Mouse (Mus musculus) liver, embryonic 12.5 days (tissue): ENCODE measurements around the gene Plcb4. TPM values are rescaled to one million over a fixed set of nuclear protein-coding genes. Genes with fewer than 3 reads are reported as not detected.

Source experiments
- ATAC-seq: fragments of 200-750 bp; cut with Nextera tagmentation; 2 replicates; pipeline ENCODE4 v1.8.0; 2017; ENCODE audit warnings: moderate number of reproducible peaks, mild to moderate bottlenecking, moderate library complexity
- H3K27ac ChIP-seq: fragments of 300-500 bp; sonication (generic); 2 replicates; pipeline ENCODE4 v1.5.1; 2016; ENCODE audit warnings: mild to moderate bottlenecking
- H3K27me3 ChIP-seq: fragments of 300-500 bp; sonication (generic); replicated peaks from 2 replicates; pipeline ENCODE4 v1.6.1; 2016; ENCODE audit warnings: mild to moderate bottlenecking, moderate library complexity
- H3K36me3 ChIP-seq: fragments of 300-500 bp; sonication (generic); 2 replicates; pipeline ENCODE4 v1.6.1; 2016; ENCODE audit warnings: mild to moderate bottlenecking, moderate library complexity
- H3K4me1 ChIP-seq: fragments of 300-500 bp; sonication (generic); 2 replicates; pipeline ENCODE4 v1.6.1; 2016
- H3K4me2 ChIP-seq: fragments of 300-500 bp; sonication (generic); 2 replicates; pipeline ENCODE4 v1.6.1; 2016; ENCODE audit warnings: mild to moderate bottlenecking, moderate library complexity
- H3K4me3 ChIP-seq: fragments of 300-500 bp; sonication (generic); 2 replicates; pipeline ENCODE4 v1.5.1; 2016; ENCODE audit warnings: mild to moderate bottlenecking, moderate library complexity
- H3K9ac ChIP-seq: fragments of 300-500 bp; sonication (generic); 2 replicates; pipeline ENCODE4 v1.6.1; 2016; ENCODE audit warnings: mild to moderate bottlenecking, moderate library complexity
- H3K9me3 ChIP-seq: fragments of 300-500 bp; sonication (generic); replicated peaks from 2 replicates; pipeline ENCODE4 v1.6.1; 2016; ENCODE audit warnings: mild to moderate bottlenecking, moderate library complexity
- WGBS: fragments of 180-500 bp; shearing (Covaris S2); methylation state at CpG from one replicate; pipeline ENCODE4 v1.1.7; 2016; ENCODE audit not compliant: insufficient replicate concordance; 5-methylcytosine and 5-hydroxymethylcytosine counted together
- polyA plus RNA-seq: library from polyadenylated mRNA; unstranded; fragments of >200 nt; fragmentation: Nextera tagmentation; extraction: Ambion mirVana; gene quantifications from 2 replicates; pipeline ENCODE4 v1.2.1, GENCODE M21; 2016

Gene Plcb4
- polyA plus RNA-seq, 1 experiment from 2014 or later, result 5.8 TPM

DNA sequence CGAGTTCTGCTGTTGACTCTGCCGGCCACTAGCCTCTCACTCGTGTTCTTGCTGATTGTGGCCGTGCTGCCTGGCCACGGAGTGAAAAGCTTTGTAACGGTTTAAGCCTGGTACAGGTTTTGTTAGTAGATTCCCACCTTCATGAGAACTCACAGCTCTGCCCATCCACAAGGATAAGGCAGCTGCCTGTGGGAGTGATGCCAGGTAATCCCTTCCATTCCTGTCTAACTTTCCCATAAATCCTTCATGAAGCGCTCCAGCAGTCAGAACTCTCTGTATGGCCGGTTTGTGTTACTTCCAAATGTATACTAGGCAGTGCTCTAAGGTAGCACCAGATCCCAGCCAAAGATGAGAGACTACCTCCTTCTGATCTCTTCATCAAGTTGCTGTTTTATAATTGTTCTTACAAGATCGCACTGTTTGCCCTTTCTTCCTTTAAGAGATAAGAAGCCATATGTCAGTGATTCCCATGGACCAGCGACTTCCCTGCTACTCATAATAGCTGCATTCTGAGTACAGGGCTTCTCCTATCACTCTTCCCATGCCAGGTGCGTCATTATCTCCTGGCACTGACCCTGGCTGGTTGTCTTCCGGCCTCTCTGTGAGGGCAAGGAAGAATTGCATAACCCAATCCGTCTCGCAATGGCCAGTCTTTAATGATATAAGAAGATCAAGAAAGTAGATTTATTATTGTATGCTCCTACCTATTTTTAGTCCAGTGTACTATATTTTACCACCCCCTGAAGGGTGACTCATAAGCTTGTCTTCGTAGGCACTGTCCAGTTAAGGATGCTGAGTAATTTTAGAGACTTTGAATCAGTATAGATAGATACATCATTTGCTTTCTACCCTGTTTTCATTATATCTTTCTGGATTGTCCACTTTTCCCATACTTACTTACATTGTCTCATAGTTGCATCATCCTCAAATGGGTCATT is 147.2 kb downstream of the Plcb4 start:
- Histone ChIP-seq H3K27me3 (no peaks in the 10 kb centered on the region), H3K4me2 (no peak overlapping the region), H3K4me3 (no peak overlapping the region), H3K36me3 (no peaks in the 10 kb centered on the region), H3K9ac (no peak overlapping the region), H3K27ac (no peak overlapping the region), H3K9me3 (no peaks in the 10 kb centered on the region), H3K4me1 (no peaks in the 10 kb centered on the region)
- ATAC-seq, result no peak
- WGBS, result 69% methylated on average over 15 of the region's 15 CpGs

GRCm38 (mm10) chr2:135808342-135808741 is 149.5 kb downstream of the Plcb4 start:
- no peak overlapping the region for H3K9ac ChIP-seq
- 0 out of 2 replicates have a peak, but pooled peaks cover 5% of the 10 kb centered on the region for H3K4me1 ChIP-seq
- ATAC-seq, result no peak
- H3K36me3 ChIP-seq, result no peaks in the 10 kb centered on the region
- no peak overlapping the region for H3K4me2 ChIP-seq
- H3K27ac ChIP-seq, result no peak overlapping the region
- no peaks in the 10 kb centered on the region for H3K9me3 ChIP-seq
- WGBS, result 55% methylated on average over 4 of the region's 4 CpGs
- no peak overlapping the region for H3K4me3 ChIP-seq
- no peaks in the 10 kb centered on the region for H3K27me3 ChIP-seq

DNA sequence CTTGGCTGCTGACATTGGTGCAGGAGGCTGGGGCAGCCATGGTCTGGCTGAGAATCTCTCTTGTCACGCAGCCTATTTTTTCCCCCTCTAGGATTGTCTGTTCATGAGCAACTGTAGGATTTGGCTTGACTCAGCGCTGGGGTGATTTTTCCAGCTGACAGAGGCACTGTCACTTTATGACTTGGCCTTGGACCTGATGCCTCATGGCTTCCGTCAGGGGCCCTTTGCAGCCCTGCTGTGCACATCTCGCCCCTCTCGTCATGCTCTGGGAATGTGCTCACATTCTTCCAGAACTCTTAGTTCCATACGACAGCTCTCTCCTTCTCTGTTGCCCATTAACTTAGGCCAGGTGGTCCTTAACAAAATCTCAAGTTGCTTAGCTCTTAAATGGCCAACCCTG is 152.0 kb downstream of the Plcb4 start:
- no peaks in the 10 kb centered on the region for H3K36me3 ChIP-seq
- ATAC-seq, result no peak
- WGBS, result 70% methylated on average over 6 of the region's 6 CpGs
- 0 out of 2 replicates have a peak, but pooled peaks cover 5% of the 10 kb centered on the region for H3K4me1 ChIP-seq
- H3K27ac ChIP-seq, result no peak overlapping the region
- no peak overlapping the region for H3K4me3 ChIP-seq
- H3K9ac ChIP-seq, result no peak overlapping the region
- no peaks in the 10 kb centered on the region for H3K27me3 ChIP-seq
- no peak overlapping the region for H3K4me2 ChIP-seq
- no peaks in the 10 kb centered on the region for H3K9me3 ChIP-seq

DNA sequence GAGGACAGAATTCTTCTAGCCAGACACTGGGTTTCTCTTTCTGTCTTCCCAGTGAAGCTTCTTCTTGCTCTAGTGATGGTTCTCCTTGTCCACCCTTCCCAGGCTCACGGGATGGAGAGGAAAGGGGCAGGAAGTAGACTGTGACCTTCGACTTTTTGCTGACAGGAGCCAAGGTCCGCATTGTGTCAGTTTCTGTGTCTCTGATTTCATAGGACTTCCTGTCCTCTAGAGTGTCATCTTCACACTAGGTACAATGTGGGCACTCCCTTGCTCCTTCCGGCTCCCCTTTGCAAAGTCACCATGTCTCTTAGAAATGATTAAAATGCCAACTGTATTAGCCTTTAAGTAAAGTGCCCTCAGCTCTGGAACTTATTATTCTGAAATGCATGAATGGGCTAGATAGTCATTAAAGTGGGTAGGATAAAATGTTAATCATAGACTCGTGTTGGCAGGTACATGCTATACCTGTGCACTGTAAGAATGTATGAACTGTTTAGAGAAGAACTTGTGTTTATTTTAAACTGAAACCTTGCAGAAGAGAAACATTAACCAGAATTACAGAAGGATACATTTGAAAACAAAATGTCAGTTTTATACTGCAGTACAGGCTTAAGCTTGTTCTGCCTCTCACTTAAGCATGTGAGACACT is 152.8 kb downstream of the Plcb4 start:
- H3K4me2 ChIP-seq, result no peak overlapping the region
- no peaks in the 10 kb centered on the region for H3K9me3 ChIP-seq
- no peak overlapping the region for H3K27ac ChIP-seq
- no peaks in the 10 kb centered on the region for H3K36me3 ChIP-seq
- 0 out of 2 replicates have a peak, but pooled peaks cover 5% of the 10 kb centered on the region for H3K4me1 ChIP-seq
- no peak overlapping the region for H3K4me3 ChIP-seq
- 42% methylated on average over 5 of the region's 5 CpGs for WGBS
- H3K27me3 ChIP-seq, result no peaks in the 10 kb centered on the region
- ATAC-seq, result no peak
- no peak overlapping the region for H3K9ac ChIP-seq

- Histone ChIP-seq H3K4me3 (no peak overlapping the region), H3K27me3 (no peaks in the 10 kb centered on the region), H3K36me3 (no peaks in the 10 kb centered on the region), H3K9ac (no peak overlapping the region), H3K9me3 (no peaks in the 10 kb centered on the region), H3K4me1 (0 out of 2 replicates have a peak, but pooled peaks cover 5% of the 10 kb centered on the region), H3K4me2 (no peak overlapping the region), H3K27ac (no peak overlapping the region)
- ATAC-seq, result no peak
- WGBS, result 70% methylated on average over 8 of the region's 8 CpGs
These were observed 154.0 kb downstream of the Plcb4 start for GRCm38 (mm10) chr2:135812701-135813246.

- WGBS, result 58% methylated on average over 2 of the region's 2 CpGs
- Histone ChIP-seq H3K9ac (no peak overlapping the region), H3K4me2 (no peak overlapping the region), H3K9me3 (no peaks in the 10 kb centered on the region), H3K4me3 (no peak overlapping the region), H3K27ac (no peak overlapping the region), H3K4me1 (no peaks in the 10 kb centered on the region), H3K36me3 (no peaks in the 10 kb centered on the region), H3K27me3 (no peaks in the 10 kb centered on the region)
- ATAC-seq, result no peak
These were observed 161.9 kb downstream of the Plcb4 start for GRCm38 (mm10) chr2:135820691-135821090.

- Histone ChIP-seq H3K4me1 (no peaks in the 10 kb centered on the region), H3K27ac (no peak overlapping the region), H3K27me3 (no peaks in the 10 kb centered on the region), H3K36me3 (no peaks in the 10 kb centered on the region), H3K9ac (no peak overlapping the region), H3K9me3 (no peaks in the 10 kb centered on the region), H3K4me3 (no peak overlapping the region), H3K4me2 (no peak overlapping the region)
- WGBS, result 71% methylated on average over 1 of the region's 1 CpGs
- no peak for ATAC-seq
These were observed 164.9 kb downstream of the Plcb4 start for GRCm38 (mm10) chr2:135823690-135824089.

DNA sequence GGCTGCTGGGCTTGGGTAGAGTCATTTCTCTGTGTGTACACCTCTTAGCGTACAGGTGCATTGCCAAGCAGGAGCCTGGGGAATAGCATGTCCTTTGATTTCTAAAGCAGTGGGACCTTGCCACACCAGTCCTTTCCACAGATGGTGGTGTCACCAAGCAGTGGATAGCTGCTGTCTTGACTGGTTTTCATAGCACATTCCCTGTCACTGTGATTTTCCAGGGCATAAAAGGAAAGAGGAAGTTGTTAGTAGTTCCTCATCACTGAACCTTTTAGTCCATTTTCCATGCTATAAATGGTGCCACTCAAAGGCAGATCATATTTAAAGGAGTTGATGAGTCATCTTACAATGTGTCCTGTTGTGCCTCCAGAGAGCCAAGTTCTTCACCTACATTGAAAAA is 165.9 kb downstream of the Plcb4 start:
- no peak overlapping the region for H3K27ac ChIP-seq
- H3K27me3 ChIP-seq, result no peaks in the 10 kb centered on the region
- no peaks in the 10 kb centered on the region for H3K36me3 ChIP-seq
- H3K9me3 ChIP-seq, result no peaks in the 10 kb centered on the region
- no peak overlapping the region for H3K4me3 ChIP-seq
- H3K4me1 ChIP-seq, result no peaks in the 10 kb centered on the region
- 74% methylated on average over 1 of the region's 1 CpGs for WGBS
- no peak for ATAC-seq
- no peak overlapping the region for H3K4me2 ChIP-seq
- no peak overlapping the region for H3K9ac ChIP-seq

- H3K4me1 ChIP-seq, result no peaks in the 10 kb centered on the region
- no peak overlapping the region for H3K9ac ChIP-seq
- H3K27ac ChIP-seq, result no peak overlapping the region
- no peak overlapping the region for H3K4me3 ChIP-seq
- no peaks in the 10 kb centered on the region for H3K36me3 ChIP-seq
- H3K4me2 ChIP-seq, result no peak overlapping the region
- 66% methylated on average over 2 of the region's 2 CpGs for WGBS
- H3K27me3 ChIP-seq, result no peaks in the 10 kb centered on the region
- ATAC-seq, result no peak
- H3K9me3 ChIP-seq, result no peaks in the 10 kb centered on the region
These were observed 166.8 kb downstream of the Plcb4 start for GRCm38 (mm10) chr2:135825645-135826044.

DNA sequence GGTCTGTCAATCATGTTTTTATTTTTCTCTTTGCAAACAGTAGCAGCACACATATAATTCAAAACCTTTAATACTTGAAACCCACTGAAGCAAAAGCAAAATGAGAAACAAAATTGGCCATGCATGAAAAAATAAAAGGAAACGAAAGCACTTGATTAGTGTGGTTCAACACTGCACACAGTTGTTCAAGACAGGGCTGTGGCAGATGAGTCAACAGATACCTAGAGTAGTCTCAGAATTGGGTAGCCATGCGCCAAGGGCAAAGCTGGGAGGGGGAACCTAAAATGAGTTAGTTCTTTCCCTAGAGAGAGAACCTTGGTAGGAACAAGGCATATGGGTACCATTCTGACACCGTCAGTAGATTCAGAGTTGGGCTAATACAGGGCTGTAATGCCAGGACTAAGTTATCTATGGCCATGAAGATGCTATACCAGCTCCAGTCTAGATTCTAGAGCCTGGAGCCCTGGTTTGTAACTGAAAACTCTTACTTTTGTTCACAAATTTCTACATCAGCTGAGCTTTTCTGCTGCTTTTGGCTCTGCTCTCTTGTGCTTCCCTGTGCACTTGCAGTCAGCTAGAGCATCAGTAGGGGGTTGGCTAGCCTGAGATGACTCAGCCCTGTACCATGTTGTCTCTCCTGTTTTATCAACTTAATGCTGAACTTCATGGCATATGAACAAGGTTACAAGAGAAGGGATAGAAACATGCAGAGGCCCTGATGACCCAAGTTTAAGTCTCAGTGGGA is 168.0 kb downstream of the Plcb4 start:
- WGBS, result 65% methylated on average over 3 of the region's 3 CpGs
- Histone ChIP-seq H3K4me2 (no peak overlapping the region), H3K9me3 (no peaks in the 10 kb centered on the region), H3K27me3 (no peaks in the 10 kb centered on the region), H3K27ac (no peak overlapping the region), H3K4me3 (no peak overlapping the region), H3K4me1 (no peaks in the 10 kb centered on the region), H3K9ac (no peak overlapping the region), H3K36me3 (no peaks in the 10 kb centered on the region)
- no peak for ATAC-seq

- H3K4me3 ChIP-seq, result no peak overlapping the region
- no peak overlapping the region for H3K4me2 ChIP-seq
- H3K4me1 ChIP-seq, result no peaks in the 10 kb centered on the region
- no peak overlapping the region for H3K27ac ChIP-seq
- 67% methylated on average over 2 of the region's 2 CpGs for WGBS
- no peaks in the 10 kb centered on the region for H3K36me3 ChIP-seq
- H3K9me3 ChIP-seq, result no peaks in the 10 kb centered on the region
- H3K27me3 ChIP-seq, result no peaks in the 10 kb centered on the region
- H3K9ac ChIP-seq, result no peak overlapping the region
- ATAC-seq, result no peak
These were observed 169.6 kb downstream of the Plcb4 start for GRCm38 (mm10) chr2:135828446-135828845.
